Mouse (Mus musculus) kidney, postnatal 0 days (tissue): ENCODE data around the gene Bdkrb2. TPM values are rescaled to one million over a fixed set of nuclear protein-coding genes. Genes with fewer than 3 reads are reported as not detected.

ENCODE experiments used
- ATAC-seq: fragments of 200-750 bp; cut with Nextera tagmentation; replicated peaks from 2 replicates; pipeline ENCODE4 v1.8.0; 2017; ENCODE audit warnings: low read depth, moderate number of reproducible peaks, moderate TSS enrichment, moderate library complexity; ENCODE audit not compliant: low FRiP score
- DNase-seq: peaks from one replicate; pipeline ENCODE4 v3.0.0-alpha.2; 2016; ENCODE audit warnings: low spot score
- H3K27ac ChIP-seq: fragments of 300-500 bp; sonication (generic); 2 replicates; pipeline ENCODE4 v1.5.1; 2014; ENCODE audit warnings: mild to moderate bottlenecking
- H3K27me3 ChIP-seq: fragments of 300-500 bp; sonication (generic); 2 replicates; pipeline ENCODE4 v1.6.1; 2014; ENCODE audit warnings: low read length, mixed read lengths; ENCODE audit not compliant: insufficient read depth
- H3K36me3 ChIP-seq: fragments of 300-500 bp; sonication (generic); 2 replicates; pipeline ENCODE4 v1.6.1; 2014; ENCODE audit warnings: low read length, mixed read lengths; ENCODE audit not compliant: insufficient read depth
- H3K4me1 ChIP-seq: fragments of 300-500 bp; sonication (generic); replicated peaks from 2 replicates; pipeline ENCODE4 v1.6.1; 2014; ENCODE audit warnings: antibody characterized with exemption, low read length, mixed read lengths; ENCODE audit not compliant: insufficient read depth
- H3K4me2 ChIP-seq: fragments of 300-500 bp; sonication (generic); 2 replicates; pipeline ENCODE4 v1.6.1; 2014; ENCODE audit warnings: mild to moderate bottlenecking, low read length, moderate library complexity, mixed read lengths
- H3K4me3 ChIP-seq: fragments of 300-500 bp; sonication (generic); replicated peaks from 2 replicates; pipeline ENCODE4 v1.5.1; 2014; ENCODE audit warnings: low read depth, low read length
- H3K9ac ChIP-seq: fragments of 300-500 bp; sonication (generic); 2 replicates; pipeline ENCODE4 v1.6.1; 2014; ENCODE audit warnings: low read depth, low read length
- H3K9me3 ChIP-seq: fragments of 300-500 bp; sonication (generic); replicated peaks from 2 replicates; pipeline ENCODE4 v1.6.1; 2016; ENCODE audit warnings: low read length, inconsistent platforms, mixed read lengths
- CTCF ChIP-seq: IDR thresholded peaks from 2 replicates; pipeline ENCODE4 v1.5.1; 2016; ENCODE audit warnings: antibody characterized with exemption, low read depth, mild to moderate bottlenecking, moderate library complexity
- WGBS: fragments of 180-500 bp; shearing (Covaris S2); extraction: QIAGEN DNeasy Blood & Tissue Kit; methylation state at CpG from one replicate; pipeline ENCODE4 v1.1.7; 2014; 5-methylcytosine and 5-hydroxymethylcytosine counted together
- polyA plus RNA-seq: library from polyadenylated mRNA; unstranded; fragments of >200 nt; fragmentation: Nextera tagmentation; extraction: Ambion mirVana; gene quantifications from 2 replicates; pipeline ENCODE4 v1.2.1, GENCODE M21; 2015

The Bdkrb2 gene
- polyA plus RNA-seq, 1 experiment from 2014 or later = 1.1 TPM

DNA sequence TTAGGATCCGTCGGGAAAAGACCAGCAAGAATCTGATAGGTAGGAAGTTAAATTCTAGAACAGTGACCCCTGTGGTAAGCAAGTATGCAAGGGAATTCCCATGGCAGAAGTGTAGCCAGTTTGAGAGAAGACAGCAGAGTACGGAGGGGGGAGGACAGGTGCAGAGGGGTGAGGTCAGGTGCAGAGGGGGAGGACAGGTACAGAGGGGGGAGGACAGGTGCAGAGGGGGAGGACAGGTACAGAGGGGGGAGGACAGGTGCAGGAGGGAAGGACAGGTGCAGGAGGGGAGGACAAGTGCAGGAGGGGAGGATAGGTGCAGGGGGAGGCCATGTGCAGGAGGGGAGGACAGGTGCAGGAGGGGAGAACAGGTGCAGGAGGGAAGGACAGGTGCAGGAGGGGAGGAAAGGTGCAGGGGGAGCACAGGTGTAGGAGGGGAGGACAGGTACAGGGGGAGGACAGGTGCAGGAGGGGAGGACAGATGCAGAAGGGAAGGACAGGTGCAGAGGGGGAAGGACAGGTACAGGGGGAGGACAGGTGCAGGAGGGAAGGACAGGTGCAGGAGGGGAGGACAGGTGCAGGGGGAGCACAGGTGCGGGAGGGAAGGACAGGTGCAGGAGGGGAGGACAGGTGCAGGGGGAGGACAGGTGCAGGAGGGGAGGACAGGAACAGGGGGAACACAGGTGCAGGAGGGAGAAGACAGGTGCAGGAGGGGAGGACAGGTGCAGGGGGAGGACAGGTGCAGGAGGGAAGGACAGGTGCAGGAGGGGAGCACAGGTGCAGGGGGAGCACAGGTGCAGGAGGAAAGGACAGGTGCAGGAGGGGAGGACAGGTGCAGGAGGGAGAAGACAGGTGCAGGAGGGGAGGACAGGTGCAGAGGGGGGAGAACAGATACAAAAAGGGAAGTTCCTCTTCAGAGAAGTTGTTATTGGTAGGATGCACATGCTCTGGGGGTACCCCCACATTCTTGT, 12.9 kb upstream of the Bdkrb2 start:
- TF ChIP-seq CTCF = peak; percentile 15; the same call in 1 of the 2 replicates
- DNase-seq (no peak), ATAC-seq (0 out of 2 replicates have a peak, but pooled peaks have one; percentile 64)
- no peak overlapping the region for H3K4me2 ChIP-seq
- H3K27me3 ChIP-seq = no peaks in the 10 kb centered on the region
- H3K9ac ChIP-seq = no peak overlapping the region
- no peaks in the 10 kb centered on the region for H3K9me3 ChIP-seq
- H3K4me3 ChIP-seq = no peak overlapping the region
- 68% methylated on average over 4 of the region's 4 CpGs for whole genome bisulfite sequencing
- no peak overlapping the region for H3K27ac ChIP-seq
- H3K4me1 ChIP-seq = peaks cover 12% of the 10 kb centered on the region
- H3K36me3 ChIP-seq = no peaks in the 10 kb centered on the region

DNA sequence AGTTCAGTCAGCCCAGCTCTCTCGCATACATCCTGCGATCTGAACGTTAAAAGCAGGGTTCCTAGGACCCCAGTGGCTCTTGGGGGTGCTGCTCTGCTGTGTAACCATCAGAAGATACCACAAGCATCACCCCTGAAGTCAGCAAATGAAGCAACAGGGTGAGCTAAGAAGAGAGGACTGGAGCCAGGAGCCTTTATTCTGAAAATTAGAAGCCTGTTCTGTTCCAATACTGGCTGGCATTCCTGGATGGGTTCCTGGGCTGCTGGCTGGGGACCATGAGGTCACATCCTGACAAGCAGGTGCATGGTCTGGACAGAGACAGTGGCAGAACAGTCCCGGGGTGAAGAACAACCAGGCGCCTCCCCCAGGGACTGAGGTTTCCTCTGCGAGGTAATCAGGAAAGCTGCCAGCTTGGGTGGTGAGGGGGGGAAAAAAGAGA, 11.5 kb upstream of the Bdkrb2 start:
- H3K9me3 ChIP-seq = no peaks in the 10 kb centered on the region
- no peaks in the 10 kb centered on the region for H3K27me3 ChIP-seq
- TF ChIP-seq CTCF = no peak
- no peak for ATAC-seq
- H3K4me2 ChIP-seq = no peak overlapping the region
- no peak overlapping the region for H3K9ac ChIP-seq
- 43% methylated on average over 6 of the region's 6 CpGs for WGBS
- DNase-seq = no peak
- no peak overlapping the region for H3K4me3 ChIP-seq
- H3K36me3 ChIP-seq = no peaks in the 10 kb centered on the region
- peaks cover 16% of the 10 kb centered on the region for H3K4me1 ChIP-seq
- no peak overlapping the region for H3K27ac ChIP-seq

DNA sequence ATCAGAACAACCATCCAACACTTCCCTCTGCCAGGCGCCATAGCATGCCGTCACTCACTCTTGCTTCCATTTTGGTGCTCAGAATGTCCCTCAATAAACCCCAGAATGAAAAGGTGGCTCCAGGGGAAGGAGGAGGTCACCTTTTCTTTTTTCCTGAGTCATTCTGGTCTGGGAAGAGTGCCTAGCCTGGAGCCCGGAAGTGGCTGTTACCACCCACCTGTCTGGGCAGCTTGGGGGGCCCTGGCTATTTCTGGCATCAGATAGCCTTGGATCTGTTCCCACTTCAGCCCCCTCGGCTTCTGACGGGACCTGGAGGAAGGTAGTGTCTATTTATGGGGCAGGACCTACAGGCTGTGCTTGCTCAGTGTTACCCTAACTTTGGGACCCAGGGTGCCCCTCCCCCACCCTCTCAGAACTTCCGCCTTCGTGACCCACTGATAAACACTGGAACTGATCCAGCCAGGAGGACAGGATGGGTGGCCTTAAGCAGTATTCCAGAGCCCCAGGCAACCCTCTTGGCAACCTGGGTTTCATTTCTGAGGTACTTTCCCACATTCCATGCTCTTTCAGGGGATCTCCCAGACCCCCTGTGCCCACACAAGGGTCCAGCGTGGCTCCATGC, 8.8 kb upstream of the Bdkrb2 start:
- TF ChIP-seq CTCF = no peak
- no peak for ATAC-seq
- WGBS = 58% methylated on average over 8 of the region's 8 CpGs
- Histone ChIP-seq H3K27me3 (no peaks in the 10 kb centered on the region), H3K4me2 (no peak overlapping the region), H3K27ac (peak overlapping the region; percentile 47), H3K9ac (no peak overlapping the region), H3K36me3 (no peaks in the 10 kb centered on the region), H3K9me3 (no peaks in the 10 kb centered on the region), H3K4me3 (no peak overlapping the region), H3K4me1 (peaks cover 16% of the 10 kb centered on the region)
- no peak for DNase-seq

DNA sequence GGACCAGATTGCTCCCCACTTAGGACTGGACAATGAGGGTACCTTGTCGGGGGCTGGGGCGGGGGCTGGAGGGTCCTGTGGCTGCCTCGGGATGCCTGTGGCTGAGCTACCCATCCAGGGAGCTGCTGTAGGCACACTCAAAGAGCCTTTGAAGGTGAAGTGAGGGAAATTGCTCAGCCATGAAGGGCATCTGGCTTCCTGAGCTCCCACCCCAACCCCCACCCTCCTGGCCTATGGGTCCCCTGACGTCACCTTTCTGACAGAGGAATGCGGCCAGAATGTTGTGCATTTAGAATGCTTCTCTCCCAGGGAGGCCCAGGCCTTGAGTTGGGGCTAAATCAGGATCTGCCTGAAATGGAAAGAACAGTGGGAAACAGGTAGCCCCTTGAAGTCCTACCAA, 7.9 kb upstream of the Bdkrb2 start:
- no peak overlapping the region for H3K9ac ChIP-seq
- no peak overlapping the region for H3K4me3 ChIP-seq
- no peaks in the 10 kb centered on the region for H3K27me3 ChIP-seq
- H3K9me3 ChIP-seq = no peaks in the 10 kb centered on the region
- no peak overlapping the region for H3K4me2 ChIP-seq
- H3K4me1 ChIP-seq = peaks cover 16% of the 10 kb centered on the region
- no peaks in the 10 kb centered on the region for H3K36me3 ChIP-seq
- WGBS = 33% methylated on average over 5 of the region's 5 CpGs
- peak; percentile 60 for ATAC-seq
- H3K27ac ChIP-seq = peak overlapping the region; percentile 47
- no peak for TF ChIP-seq CTCF
- DNase-seq = no peak

DNA sequence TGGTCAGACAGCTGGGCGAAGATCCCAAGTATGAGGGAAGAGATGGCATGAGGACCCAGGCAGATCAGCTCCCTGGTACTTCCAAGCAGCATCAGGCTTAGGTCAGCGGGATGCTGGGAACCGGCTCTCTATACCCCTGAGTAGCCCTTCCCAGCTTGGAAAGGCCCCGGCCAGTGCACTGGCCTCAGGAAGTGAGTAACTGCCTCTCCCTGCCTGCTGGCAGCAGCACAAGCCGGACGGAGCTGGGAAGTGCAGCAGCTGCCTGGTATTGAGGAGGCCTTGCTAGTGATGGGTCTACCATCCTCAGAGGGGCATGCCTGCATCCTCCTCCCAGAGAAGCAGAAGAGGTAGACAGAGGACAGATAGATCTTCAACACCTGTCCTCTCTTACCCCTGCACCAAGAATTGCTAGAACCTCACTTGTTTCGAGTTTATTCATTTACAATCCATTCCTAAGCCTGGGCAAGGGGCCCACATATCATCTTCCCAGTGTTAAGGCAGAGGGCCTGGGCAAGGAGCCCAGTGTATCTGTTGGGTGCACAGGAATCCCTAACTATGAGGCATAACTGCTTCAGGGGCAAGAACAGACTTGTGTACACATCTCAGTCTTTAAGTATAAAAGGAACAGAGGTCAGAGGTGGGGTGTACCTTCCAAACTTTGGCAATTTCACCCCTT, 5.6 kb upstream of the Bdkrb2 start:
- DNase-seq = no peak
- no peak overlapping the region for H3K9ac ChIP-seq
- no peak overlapping the region for H3K4me2 ChIP-seq
- 54% methylated on average over 7 of the region's 7 CpGs for WGBS
- no peaks in the 10 kb centered on the region for H3K36me3 ChIP-seq
- ATAC-seq = no peak
- H3K4me3 ChIP-seq = no peak overlapping the region
- no peaks in the 10 kb centered on the region for H3K9me3 ChIP-seq
- H3K4me1 ChIP-seq = peaks cover 18% of the 10 kb centered on the region
- TF ChIP-seq CTCF = no peak
- peaks cover 3% of the 10 kb centered on the region; the same call in 1 of the 2 replicates for H3K27me3 ChIP-seq
- no peak overlapping the region for H3K27ac ChIP-seq

DNA sequence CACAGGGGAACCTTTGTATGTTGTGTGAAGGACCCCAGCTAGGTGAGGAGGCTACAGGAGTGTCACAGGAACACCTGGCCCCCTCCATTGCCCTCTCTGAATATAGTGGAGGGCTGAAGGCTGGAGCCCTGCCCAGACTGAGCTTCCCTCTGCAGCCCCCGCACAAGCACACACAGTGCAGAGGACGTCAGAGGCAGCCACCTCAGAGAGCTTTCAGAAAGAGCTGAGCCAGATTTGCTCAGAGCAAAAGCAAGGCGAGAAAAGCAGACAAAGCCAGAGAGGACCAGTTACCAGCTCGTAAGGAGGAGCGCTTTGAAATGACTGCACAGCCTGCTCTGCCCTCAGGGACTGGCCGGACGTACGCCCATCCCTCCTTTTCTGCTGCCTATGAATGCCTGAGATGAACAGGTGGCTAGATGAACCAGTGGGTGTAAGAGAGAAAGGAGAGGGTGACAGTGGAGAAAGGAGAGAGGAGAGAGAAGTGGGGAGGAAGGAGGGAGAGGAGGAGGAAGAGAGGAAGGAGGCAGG, 2.0 kb upstream of the Bdkrb2 start:
- Histone ChIP-seq H3K4me1 (peaks cover 24% of the 10 kb centered on the region), H3K4me2 (no peak overlapping the region), H3K4me3 (no peak overlapping the region), H3K9me3 (no peaks in the 10 kb centered on the region), H3K9ac (no peak overlapping the region), H3K27ac (no peak overlapping the region), H3K27me3 (peaks cover 10% of the 10 kb centered on the region; the same call in 1 of the 2 replicates), H3K36me3 (no peaks in the 10 kb centered on the region)
- ATAC-seq = no peak
- TF ChIP-seq CTCF = no peak
- 41% methylated on average over 8 of the region's 8 CpGs for WGBS
- no peak for DNase-seq
